Mouse (Mus musculus): ENCODE measurements around the gene Lexm. TPM values are rescaled to one million over a fixed set of nuclear protein-coding genes. Genes with fewer than 3 reads are reported as not detected.

Gene Lexm
- polyA plus RNA-seq, 1 experiment from 2014 or later: not detected

- no peaks in the 10 kb centered on the region for H3K27me3 ChIP-seq (replicated peaks)
- no peak overlapping the region for H3K27ac ChIP-seq
- H3K4me2 ChIP-seq (replicated peaks): no peak overlapping the region
- H3K4me3 ChIP-seq (replicated peaks): no peak overlapping the region
- no peak overlapping the region for H3K9ac ChIP-seq
- ATAC-seq: no peak
- no peaks in the 10 kb centered on the region for H3K36me3 ChIP-seq
- no peaks in the 10 kb centered on the region for H3K9me3 ChIP-seq
- WGBS: 76% methylated on average over 9 of the region's 9 CpGs
- no peaks in the 10 kb centered on the region for H3K4me1 ChIP-seq (replicated peaks)
Measured at GRCm38 (mm10) chr4:106597055-106597454, 20.0 kb downstream of the Lexm start.

GRCm38 (mm10) chr4:106596200-106596599 lies 20.8 kb downstream of the Lexm start:
- no peaks in the 10 kb centered on the region for H3K27me3 ChIP-seq (replicated peaks)
- H3K9ac ChIP-seq: no peak overlapping the region
- H3K4me1 ChIP-seq (replicated peaks): no peaks in the 10 kb centered on the region
- 62% methylated on average over 3 of the region's 3 CpGs for WGBS
- H3K36me3 ChIP-seq: no peaks in the 10 kb centered on the region
- no peak overlapping the region for H3K4me2 ChIP-seq (replicated peaks)
- no peaks in the 10 kb centered on the region for H3K9me3 ChIP-seq
- ATAC-seq: no peak
- no peak overlapping the region for H3K27ac ChIP-seq
- H3K4me3 ChIP-seq (replicated peaks): no peak overlapping the region

DNA sequence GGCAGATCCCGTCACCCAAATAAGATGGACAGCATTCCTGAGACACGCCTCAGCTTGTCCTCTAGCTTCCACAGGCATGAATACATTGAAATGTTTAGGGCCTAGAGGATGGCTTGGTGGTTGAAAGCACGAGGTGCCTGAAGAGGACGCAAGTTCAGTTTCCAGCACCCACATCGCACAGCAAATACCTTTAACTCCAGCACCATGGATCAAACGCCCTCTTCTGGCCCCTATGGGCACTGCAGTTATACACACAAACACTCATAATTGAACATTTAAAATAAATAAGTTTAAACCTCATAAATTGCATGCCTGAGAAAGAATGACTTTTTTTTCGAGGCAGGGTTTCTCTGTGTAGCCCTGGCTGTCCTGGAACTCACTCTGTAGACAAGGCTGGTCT lies 23.4 kb downstream of the Lexm start:
- no peak overlapping the region for H3K4me3 ChIP-seq (replicated peaks)
- no peak for ATAC-seq
- no peak overlapping the region for H3K27ac ChIP-seq
- no peak overlapping the region for H3K4me2 ChIP-seq (replicated peaks)
- WGBS: 63% methylated on average over 7 of the region's 7 CpGs
- no peaks in the 10 kb centered on the region for H3K27me3 ChIP-seq (replicated peaks)
- peaks cover 7% of the 10 kb centered on the region for H3K36me3 ChIP-seq
- H3K9me3 ChIP-seq: no peaks in the 10 kb centered on the region
- no peaks in the 10 kb centered on the region for H3K4me1 ChIP-seq (replicated peaks)
- H3K9ac ChIP-seq: no peak overlapping the region

GRCm38 (mm10) chr4:106590871-106591270 lies 26.2 kb downstream of the Lexm start:
- H3K4me1 ChIP-seq (replicated peaks): no peaks in the 10 kb centered on the region
- no peak overlapping the region for H3K4me3 ChIP-seq (replicated peaks)
- H3K9ac ChIP-seq: no peak overlapping the region
- H3K36me3 ChIP-seq: peaks cover 31% of the 10 kb centered on the region
- H3K27me3 ChIP-seq (replicated peaks): no peaks in the 10 kb centered on the region
- 84% methylated on average over 9 of the region's 9 CpGs for WGBS
- no peak overlapping the region for H3K27ac ChIP-seq
- no peak overlapping the region for H3K4me2 ChIP-seq (replicated peaks)
- no peak for ATAC-seq
- no peaks in the 10 kb centered on the region for H3K9me3 ChIP-seq

DNA sequence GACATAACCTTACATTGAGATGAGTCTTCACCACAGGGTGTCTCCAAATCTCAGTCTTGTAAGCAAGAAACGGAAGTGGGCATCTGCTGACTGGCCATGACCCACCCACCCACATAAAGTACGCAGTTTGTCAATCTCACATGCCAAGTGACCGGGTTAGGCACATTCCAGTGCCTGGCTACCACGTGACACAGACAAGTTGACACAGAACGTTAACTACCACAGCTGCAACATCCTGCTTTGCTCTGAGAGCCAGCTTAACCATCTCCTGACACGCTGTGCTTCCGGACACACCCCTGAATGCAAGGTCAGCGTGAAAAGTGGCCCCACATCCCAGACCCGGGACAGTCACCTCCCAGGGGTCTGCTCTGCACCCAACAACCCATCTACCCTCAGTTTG lies 26.9 kb downstream of the Lexm start:
- WGBS: 58% methylated on average over 9 of the region's 9 CpGs
- Histone ChIP-seq H3K36me3 (peaks cover 31% of the 10 kb centered on the region), H3K4me3 (replicated peaks) (no peak overlapping the region), H3K9ac (no peak overlapping the region), H3K27me3 (replicated peaks) (no peaks in the 10 kb centered on the region), H3K4me1 (replicated peaks) (no peaks in the 10 kb centered on the region), H3K9me3 (no peaks in the 10 kb centered on the region), H3K27ac (no peak overlapping the region), H3K4me2 (replicated peaks) (no peak overlapping the region)
- ATAC-seq: no peak

- Histone ChIP-seq H3K27me3 (replicated peaks) (no peaks in the 10 kb centered on the region), H3K4me2 (replicated peaks) (no peak overlapping the region), H3K4me1 (replicated peaks) (peaks cover 4% of the 10 kb centered on the region), H3K27ac (no peak overlapping the region), H3K4me3 (replicated peaks) (no peak overlapping the region), H3K9ac (no peak overlapping the region), H3K9me3 (no peaks in the 10 kb centered on the region), H3K36me3 (peaks cover 42% of the 10 kb centered on the region)
- 86% methylated on average over 6 of the region's 6 CpGs for WGBS
- ATAC-seq: no peak
Measured at GRCm38 (mm10) chr4:106587075-106587474, 30.0 kb downstream of the Lexm start.

- WGBS: 83% methylated on average over 4 of the region's 4 CpGs
- Histone ChIP-seq H3K9ac (no peak overlapping the region), H3K36me3 (peaks cover 50% of the 10 kb centered on the region), H3K27me3 (replicated peaks) (no peaks in the 10 kb centered on the region), H3K27ac (no peak overlapping the region), H3K4me1 (replicated peaks) (peaks cover 17% of the 10 kb centered on the region), H3K4me2 (replicated peaks) (no peak overlapping the region), H3K4me3 (replicated peaks) (no peak overlapping the region), H3K9me3 (no peaks in the 10 kb centered on the region)
- no peak for ATAC-seq
Measured at GRCm38 (mm10) chr4:106584665-106585064, 32.4 kb downstream of the Lexm start.

DNA sequence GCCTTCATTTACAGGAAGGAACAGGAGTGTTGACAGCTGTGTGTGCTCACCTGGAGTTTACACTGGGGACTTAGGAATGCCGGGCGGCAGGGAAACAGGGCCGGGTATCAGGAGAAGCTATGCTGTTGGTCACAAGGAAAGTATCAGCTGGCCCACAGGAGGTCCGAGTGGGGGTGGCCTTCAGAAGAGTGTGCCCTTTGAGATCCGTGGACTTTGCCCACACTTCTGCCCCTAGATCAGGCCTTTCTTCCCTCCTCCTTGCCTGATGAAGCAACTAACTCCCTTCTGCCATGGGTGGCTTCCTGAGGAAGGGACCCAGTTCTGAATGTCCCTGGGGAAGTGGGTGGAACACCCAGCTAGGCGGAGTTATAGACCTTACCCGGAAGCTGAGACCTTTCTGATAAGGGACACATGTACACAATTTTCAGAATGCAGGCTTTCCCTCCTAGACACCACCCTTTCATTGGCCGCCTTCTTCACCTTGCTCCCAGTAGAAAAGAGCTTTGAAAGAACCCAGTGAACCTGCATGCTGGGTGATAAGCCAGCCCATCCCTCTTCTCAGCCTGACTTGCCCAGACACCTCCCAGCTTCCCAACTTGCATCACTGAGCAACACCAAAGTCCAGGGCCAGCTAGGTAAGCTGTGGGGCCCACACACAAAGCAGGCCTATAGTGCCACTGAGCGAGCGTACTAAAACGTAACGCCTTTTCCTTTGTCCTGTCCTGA lies 34.5 kb downstream of the Lexm start:
- no peaks in the 10 kb centered on the region for H3K27me3 ChIP-seq (replicated peaks)
- peak overlapping the region; percentile 24 for H3K4me2 ChIP-seq (replicated peaks)
- WGBS: 60% methylated on average over 12 of the region's 12 CpGs
- ATAC-seq: peak; percentile 94
- H3K27ac ChIP-seq: peak overlapping the region; percentile 73
- H3K4me3 ChIP-seq (replicated peaks): no peak overlapping the region
- peaks cover 48% of the 10 kb centered on the region for H3K36me3 ChIP-seq
- H3K9ac ChIP-seq: no peak overlapping the region
- peaks cover 17% of the 10 kb centered on the region for H3K4me1 ChIP-seq (replicated peaks)
- no peaks in the 10 kb centered on the region for H3K9me3 ChIP-seq

DNA sequence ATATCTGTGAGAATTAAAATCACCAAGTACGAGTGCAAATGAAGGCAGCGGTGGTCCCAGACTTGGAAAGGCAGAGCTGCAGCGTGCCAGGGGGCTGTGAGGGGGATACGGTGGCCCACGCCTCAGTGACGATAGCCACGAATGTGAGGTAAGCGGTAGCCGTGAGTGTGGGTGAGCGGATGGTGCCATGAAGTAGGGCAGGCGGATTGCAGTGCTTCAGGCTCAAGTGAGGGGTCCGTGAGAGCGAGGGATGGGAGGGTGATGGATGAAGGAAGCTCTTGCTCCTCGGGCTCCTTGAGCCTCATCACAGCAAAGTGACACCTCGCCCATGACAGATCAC lies 35.2 kb downstream of the Lexm start:
- H3K9ac ChIP-seq: no peak overlapping the region
- peaks cover 45% of the 10 kb centered on the region for H3K36me3 ChIP-seq

GRCm38 (mm10) chr4:106581176-106581864 lies 35.7 kb downstream of the Lexm start:
- Histone ChIP-seq H3K27ac (0 out of 2 replicates have a peak overlapping the region, but pooled peaks have one; percentile 73), H3K36me3 (peaks cover 45% of the 10 kb centered on the region), H3K9ac (no peak overlapping the region), H3K9me3 (no peaks in the 10 kb centered on the region), H3K27me3 (replicated peaks) (no peaks in the 10 kb centered on the region), H3K4me1 (replicated peaks) (peaks cover 17% of the 10 kb centered on the region), H3K4me3 (replicated peaks) (no peak overlapping the region), H3K4me2 (replicated peaks) (peak overlapping the region; percentile 24; the same call in 1 of the 2 replicates)
- 76% methylated on average over 14 of the region's 14 CpGs for WGBS
- no peak for ATAC-seq

More for the DNA sequence above, 35.2 kb downstream of the Lexm start:
- 79% methylated on average over 15 of the region's 15 CpGs for WGBS
- Histone ChIP-seq H3K4me1 (replicated peaks) (peaks cover 17% of the 10 kb centered on the region), H3K4me2 (replicated peaks) (peak overlapping the region; percentile 24; the same call in 1 of the 2 replicates), H3K27ac (peak overlapping the region; percentile 73), H3K27me3 (replicated peaks) (no peaks in the 10 kb centered on the region), H3K9me3 (no peaks in the 10 kb centered on the region), H3K4me3 (replicated peaks) (no peak overlapping the region)
- ATAC-seq: no peak

- no peaks in the 10 kb centered on the region for H3K9me3 ChIP-seq
- H3K36me3 ChIP-seq: peaks cover 57% of the 10 kb centered on the region
- H3K4me2 ChIP-seq (replicated peaks): no peak overlapping the region
- WGBS: 82% methylated on average over 7 of the region's 7 CpGs
- H3K9ac ChIP-seq: no peak overlapping the region
- H3K27ac ChIP-seq: no peak overlapping the region
- peaks cover 17% of the 10 kb centered on the region for H3K4me1 ChIP-seq (replicated peaks)
- H3K27me3 ChIP-seq (replicated peaks): no peaks in the 10 kb centered on the region
- ATAC-seq: no peak
- no peak overlapping the region for H3K4me3 ChIP-seq (replicated peaks)
Measured at GRCm38 (mm10) chr4:106577511-106577910, 39.5 kb downstream of the Lexm start.

GRCm38 (mm10) chr4:106575022-106575421 lies 42.0 kb downstream of the Lexm start:
- Histone ChIP-seq H3K9ac (no peak overlapping the region), H3K27me3 (replicated peaks) (no peaks in the 10 kb centered on the region), H3K4me2 (replicated peaks) (no peak overlapping the region), H3K9me3 (no peaks in the 10 kb centered on the region), H3K4me1 (replicated peaks) (0 out of 2 replicates have a peak, but pooled peaks cover 3% of the 10 kb centered on the region), H3K27ac (no peak overlapping the region), H3K36me3 (peaks cover 61% of the 10 kb centered on the region), H3K4me3 (replicated peaks) (no peak overlapping the region)
- WGBS: 83% methylated on average over 8 of the region's 8 CpGs
- ATAC-seq: no peak

Measured in intestine, embryonic 15.5 days (tissue).